ENCODE assay signal across 14 mouse cellular contexts in genomic region chr5:72443946-72444345, GRCm38 (mm10).
DNase-seq lines count a peak whose midpoint lies in the region; ATAC-seq and TF ChIP-seq lines count a peak whose summit lies in the region.
"Had no signal": no experiment of that assay in that cellular context is flagged by ENCODE, and none has a peak within 500 bp of the region (broad histone marks: within the 10 kb centered on the region; RNA-seq: fewer than 3 reads in every experiment).

No protein-coding gene starts in this region.

- TF ChIP-seq EP300 in ES-Bruce4 (IDR thresholded peaks at IDR 0.05; ENCODE audit: insufficient read depth, low read depth, low read length) = no peak

- ATAC-seq in liver, embryonic 12.5 days = no peak
- peak; percentile 75 for ATAC-seq in lung, embryonic 16.5 days (ENCODE audit: low read depth)
- ATAC-seq: midbrain, embryonic 16.5 days had no signal

- no peaks in the 10 kb centered on the region for H3K4me1 ChIP-seq in liver, embryonic 12.5 days
- H3K4me1 ChIP-seq in ES-Bruce4 (ENCODE audit: control insufficient read depth, insufficient read depth, low read length) = no peaks in the 10 kb centered on the region
- no peaks in the 10 kb centered on the region for H3K4me1 ChIP-seq in lung, embryonic 16.5 days (replicated peaks; ENCODE audit: control insufficient read depth, insufficient read depth, low read length)
- H3K4me1 ChIP-seq: liver, embryonic 13.5 days had no signal

- 60% methylated on average over 11 of the region's 11 CpGs for WGBS in liver, embryonic 12.5 days (ENCODE audit: insufficient replicate concordance)
- WGBS in lung, embryonic 16.5 days = 72% methylated on average over 11 of the region's 11 CpGs

- intact Hi-C loops in gastrocnemius, postnatal 14 days (cut with DNase I; ENCODE audit: low total_unique reads) = no loop called here

- no peak overlapping the region for H3K4me3 ChIP-seq in liver, embryonic 12.5 days
- no peak overlapping the region for H3K4me3 ChIP-seq in ES-Bruce4 (ENCODE audit: low read depth, low read length)
- H3K4me3 ChIP-seq in lung, embryonic 16.5 days (ENCODE audit: low read length) = no peak overlapping the region
- H3K4me3 ChIP-seq: erythroblast, embryonic 14.5 days; liver, embryonic 13.5 days had no signal

- H3K4me2 ChIP-seq in liver, embryonic 12.5 days = no peak overlapping the region
- H3K4me2 ChIP-seq in lung, embryonic 16.5 days (ENCODE audit: low read depth, low read length) = no peak overlapping the region
- H3K4me2 ChIP-seq: liver, embryonic 13.5 days had no signal

- H3K27me3 ChIP-seq in liver, embryonic 12.5 days (replicated peaks) = no peaks in the 10 kb centered on the region
- no peaks in the 10 kb centered on the region for H3K27me3 ChIP-seq in ES-Bruce4 (ENCODE audit: control insufficient read depth, insufficient read depth, low read length, poor library complexity, severe bottlenecking)
- no peaks in the 10 kb centered on the region for H3K27me3 ChIP-seq in lung, embryonic 16.5 days (ENCODE audit: control insufficient read depth, insufficient read depth, low read depth, low read length)
- H3K27me3 ChIP-seq: liver, embryonic 13.5 days had no signal

- TF ChIP-seq POLR2A in ES-Bruce4 (IDR thresholded peaks at IDR 0.05; ENCODE audit: insufficient read depth, low read length) = no peak

- H3K27ac ChIP-seq in liver, embryonic 12.5 days = no peak overlapping the region
- no peak overlapping the region for H3K27ac ChIP-seq in ES-Bruce4 (ENCODE audit: insufficient read depth, low read length)
- no peak overlapping the region for H3K27ac ChIP-seq in lung, embryonic 16.5 days (ENCODE audit: low read length)
- H3K27ac ChIP-seq: liver, embryonic 13.5 days had no signal

- peak; percentile 25 for TF ChIP-seq CTCF in ES-Bruce4 (IDR thresholded peaks at IDR 0.05; ENCODE audit: low read depth, low read length)

- H3K9me3 ChIP-seq in liver, embryonic 12.5 days (replicated peaks) = no peaks in the 10 kb centered on the region
- H3K9me3 ChIP-seq in ES-Bruce4 (replicated peaks; ENCODE audit: control insufficient read depth, insufficient read depth, low read length, poor library complexity, severe bottlenecking) = no peaks in the 10 kb centered on the region
- no peaks in the 10 kb centered on the region for H3K9me3 ChIP-seq in lung, embryonic 16.5 days (ENCODE audit: control insufficient read depth, low read length)
- H3K9me3 ChIP-seq: liver, embryonic 13.5 days had no signal

- peak; percentile 4 for DNase-seq in gastrocnemius, postnatal 14 days
- DNase-seq in gastrocnemius, adult 18-20 months (ENCODE audit: low spot score) = no peak
- DNase-seq in liver = peak; percentile 5
- DNase-seq in layer of hippocampus, adult 8-10 months (ENCODE audit: low spot score in 2 of 2) = no peak
- no peak for DNase-seq in right cerebral cortex, adult 18-20 months
- DNase-seq: layer of hippocampus, adult 9-11 months; liver, embryonic 13.5 days; spleen, adult 18-20 months; thymus, adult 2 months had no signal

- no peaks in the 10 kb centered on the region for H3K36me3 ChIP-seq in liver, embryonic 12.5 days
- no peaks in the 10 kb centered on the region for H3K36me3 ChIP-seq in ES-Bruce4 (ENCODE audit: control insufficient read depth, insufficient read depth, low read length, poor library complexity, severe bottlenecking)
- no peaks in the 10 kb centered on the region for H3K36me3 ChIP-seq in lung, embryonic 16.5 days (ENCODE audit: control insufficient read depth, insufficient read depth, low read length)
- H3K36me3 ChIP-seq: liver, embryonic 13.5 days had no signal

- no peak overlapping the region for H3K9ac ChIP-seq in liver, embryonic 12.5 days
- no peak overlapping the region for H3K9ac ChIP-seq in ES-Bruce4 (ENCODE audit: low read depth, poor library complexity, severe bottlenecking)
- H3K9ac ChIP-seq in lung, embryonic 16.5 days (ENCODE audit: low read length) = no peak overlapping the region
- H3K9ac ChIP-seq: liver, embryonic 13.5 days had no signal

Comparison
In these comparisons a context has a peak if more than half of its experiments do, and no peak if none do; other contexts are left out.
1. DNase-seq: peak in gastrocnemius, postnatal 14 days (single experiment) and liver (single experiment); none in gastrocnemius, adult 18-20 months (single experiment), layer of hippocampus, adult 8-10 months (0 of 2) and right cerebral cortex, adult 18-20 months (single experiment).